Mouse (Mus musculus): Measurements from ENCODE around the gene Psrc1.

Psrc1 gene

DNA sequence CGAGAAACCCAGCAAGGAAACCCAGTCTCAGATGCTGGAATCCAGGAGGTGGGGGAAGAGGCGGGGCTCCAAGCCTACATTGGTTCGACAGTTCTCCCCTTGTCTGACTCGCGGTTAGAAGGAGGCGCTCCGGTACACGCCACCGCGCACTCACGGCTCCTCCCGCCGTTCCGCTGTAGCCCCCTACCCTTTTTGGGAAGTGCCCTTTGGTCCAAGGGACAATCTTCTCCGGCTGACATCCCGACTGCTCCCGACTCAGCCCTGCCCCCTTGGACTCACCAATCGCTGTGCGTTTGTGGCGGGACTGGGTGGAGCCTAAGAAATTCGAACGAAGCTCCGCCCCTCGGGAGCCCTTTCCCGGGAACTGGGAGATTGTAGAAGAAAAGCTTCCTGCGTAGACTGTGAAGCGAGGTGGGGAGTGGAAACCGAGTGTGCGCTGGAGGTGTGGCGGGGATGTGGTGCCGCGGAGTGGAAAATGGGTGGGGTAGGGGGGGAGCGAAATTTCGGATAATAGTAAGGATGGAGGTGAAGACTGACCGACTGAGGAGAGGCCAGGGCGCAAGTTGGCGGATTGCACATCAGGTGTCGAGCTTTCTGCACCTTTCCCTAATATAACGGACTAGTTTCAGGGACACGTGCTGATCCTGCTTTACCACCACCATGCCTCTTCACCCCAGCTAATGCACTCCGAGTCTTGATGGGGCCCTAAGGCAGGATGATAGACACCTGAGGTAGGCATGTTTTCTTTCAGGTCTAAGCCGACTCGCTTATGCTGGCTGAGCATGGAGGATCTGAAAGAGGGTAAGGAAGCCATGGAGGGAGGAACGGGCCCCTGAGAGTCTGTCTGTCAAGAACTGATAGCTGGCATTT lies at the start of gene Psrc1:
TSS of gene Psrc1 (plus strand) at position 355 of the 870 bp plus-strand sequence.
- peak; percentile 72 to 82 for DNase-seq (ENCODE audit: low spot score in 2 of 2)

DNA sequence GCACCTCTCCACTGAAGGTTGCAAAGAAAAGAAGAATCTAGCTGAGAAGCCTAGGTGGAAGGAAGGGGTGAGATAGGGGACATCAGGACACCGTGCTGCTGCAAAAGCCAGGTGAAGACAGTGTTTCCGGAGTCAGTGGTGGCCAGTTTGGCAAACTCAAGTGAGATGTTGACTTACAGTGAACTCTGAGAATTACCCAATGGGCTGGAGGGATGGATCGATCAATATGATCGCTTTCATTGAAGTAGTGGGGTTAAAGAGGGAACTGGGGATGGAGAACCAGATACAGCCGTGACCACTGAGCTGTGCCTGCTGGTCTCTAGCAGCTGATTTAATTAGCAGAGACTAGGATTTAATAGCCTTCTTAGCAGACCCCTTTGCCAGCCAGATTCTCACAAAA lies 46.8 kb upstream of the Psrc1 start:
- DNase-seq (ENCODE audit: low spot score in 2 of 2) = no peak

DNA sequence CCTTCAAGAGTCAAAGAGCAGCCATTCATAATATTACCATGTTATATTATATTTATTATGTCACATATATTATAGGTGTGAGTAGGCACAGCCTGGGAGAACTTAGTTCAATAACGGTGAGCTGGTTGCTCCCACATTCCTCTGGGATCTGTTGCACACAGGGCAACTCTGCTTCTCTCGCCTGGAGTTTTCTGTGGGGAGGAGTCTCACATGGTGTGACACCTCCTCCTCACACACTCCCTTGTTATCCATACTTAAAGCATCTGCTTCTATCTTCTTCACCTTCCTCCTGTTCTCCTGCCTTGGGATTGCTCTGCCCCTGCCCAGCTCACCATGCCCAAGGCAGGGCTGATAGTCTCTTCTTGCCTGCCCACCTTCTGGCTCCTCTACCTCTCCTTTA lies 42.6 kb upstream of the Psrc1 start:
- DNase-seq (ENCODE audit: low spot score in 2 of 2) = no peak

DNA sequence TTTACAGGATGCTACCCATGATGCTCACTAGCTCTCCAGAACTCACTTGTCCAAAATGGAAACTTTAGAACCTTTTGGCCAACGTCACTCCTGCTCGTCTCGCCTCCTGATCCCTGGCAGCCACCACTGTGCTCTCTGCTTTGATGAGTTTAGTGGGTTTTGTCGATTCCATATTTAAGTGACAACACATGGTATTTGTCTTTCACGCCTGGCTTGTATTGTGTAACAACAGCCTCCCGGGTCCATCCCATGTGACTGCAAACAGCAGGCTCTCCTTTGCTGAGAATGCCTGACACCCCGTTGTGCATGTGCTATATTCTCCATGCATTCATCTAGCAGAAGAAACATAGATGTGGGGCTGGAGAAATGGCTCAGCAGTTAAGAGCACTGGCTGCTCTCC lies 41.5 kb upstream of the Psrc1 start:
- DNase-seq (ENCODE audit: low spot score in 2 of 2) = no peak

DNA sequence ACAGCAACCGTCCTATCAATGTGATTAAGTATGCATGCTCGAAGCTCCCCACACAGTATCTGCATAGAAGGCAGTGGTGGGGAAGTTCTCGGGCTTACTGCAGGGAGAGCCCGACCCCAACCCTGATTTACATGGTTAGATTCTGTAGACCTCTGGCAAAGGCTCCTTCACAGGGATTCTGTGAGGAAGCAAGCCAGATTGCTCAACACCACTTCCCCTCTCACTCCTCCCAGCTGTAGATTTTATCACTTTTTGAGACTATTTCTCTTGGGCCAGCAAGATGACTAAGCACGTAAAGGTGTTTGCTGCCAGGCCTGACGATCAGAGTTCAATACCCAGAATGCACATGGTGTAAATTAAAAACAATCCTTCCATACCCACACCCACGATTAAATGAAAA lies 37.8 kb upstream of the Psrc1 start:
- DNase-seq (ENCODE audit: low spot score in 2 of 2) = no peak

DNA sequence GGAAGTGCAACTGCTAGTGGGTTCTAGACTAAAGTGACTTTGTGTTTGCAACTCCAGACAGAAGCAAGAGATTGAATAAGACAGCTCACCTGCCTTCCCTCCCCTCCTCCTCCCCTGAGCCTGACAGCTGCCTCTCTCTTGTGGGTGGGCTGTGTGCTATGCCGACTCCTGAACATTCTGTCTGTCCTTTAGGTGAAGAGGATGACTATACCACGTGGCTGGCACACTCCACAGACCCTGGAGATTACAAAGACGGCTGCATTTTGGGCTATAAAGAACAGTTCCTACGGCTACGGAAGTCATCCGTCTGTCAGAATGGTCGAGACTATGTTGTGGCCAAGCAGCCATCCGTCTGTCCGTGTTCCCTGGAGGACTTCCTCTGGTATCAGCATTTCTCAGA lies 35.3 kb upstream of the Psrc1 start:
- no peak for DNase-seq (ENCODE audit: low spot score in 2 of 2)

DNA sequence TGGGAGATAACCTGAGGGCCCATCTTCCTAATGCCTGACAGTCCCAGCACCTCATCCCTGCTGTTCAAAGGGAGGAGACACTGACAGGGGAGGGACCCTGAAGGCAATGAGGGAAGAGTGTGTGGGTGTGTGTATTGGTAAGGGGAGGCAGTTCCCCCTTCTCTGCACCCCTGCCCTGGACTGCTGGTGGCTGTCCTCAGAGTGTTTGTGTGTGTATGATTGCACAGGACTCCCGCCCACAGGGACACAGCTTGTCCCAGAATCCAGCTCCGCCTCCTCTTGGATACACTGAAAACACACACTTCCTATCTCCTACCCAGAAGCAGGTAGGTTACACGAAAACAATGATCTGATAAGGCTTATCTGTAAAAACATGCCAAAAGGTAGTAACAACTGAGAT lies 28.4 kb upstream of the Psrc1 start:
- DNase-seq (ENCODE audit: low spot score in 2 of 2) = no peak

DNA sequence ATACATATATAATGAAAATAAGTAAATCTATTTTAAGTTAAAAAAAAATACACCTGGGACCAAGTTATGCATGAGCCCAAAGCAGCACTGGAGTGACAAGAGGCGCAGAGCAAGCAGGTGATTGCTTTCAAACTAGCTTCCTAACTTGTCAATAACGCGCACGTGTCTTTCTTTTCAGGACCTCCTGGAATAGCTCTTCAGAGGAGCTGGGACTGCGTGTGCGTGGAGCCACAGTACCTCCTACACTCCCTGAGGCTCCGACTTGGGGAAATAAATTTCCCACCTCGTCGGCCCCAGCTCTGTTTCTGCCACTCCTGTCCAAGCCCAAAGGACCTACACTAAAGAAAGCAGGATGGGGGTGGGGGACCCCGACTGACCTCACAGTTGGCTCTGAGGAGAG lies 26.6 kb upstream of the Psrc1 start:
- DNase-seq (ENCODE audit: low spot score in 2 of 2) = no peak

DNA sequence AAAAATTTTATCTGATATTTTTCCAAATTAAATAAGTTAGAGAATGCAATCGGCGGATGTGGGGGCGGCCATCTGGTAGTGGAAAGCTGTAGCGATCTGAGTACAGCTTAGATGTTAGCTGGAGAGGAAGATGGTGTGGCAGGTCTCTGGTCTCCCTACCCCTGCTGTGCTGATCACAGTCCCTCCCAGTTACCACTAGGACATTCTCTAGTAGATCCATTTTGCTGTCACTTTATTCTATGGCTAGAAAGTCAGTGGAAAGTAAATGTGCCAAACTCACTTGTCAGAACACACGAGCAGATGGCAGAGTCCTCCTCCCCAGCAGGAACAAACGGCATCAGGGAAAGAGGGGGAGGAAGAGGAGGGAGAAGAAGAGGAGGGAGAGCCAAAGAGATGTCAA lies 25.2 kb upstream of the Psrc1 start:
- no peak for DNase-seq (ENCODE audit: low spot score in 2 of 2)

DNA sequence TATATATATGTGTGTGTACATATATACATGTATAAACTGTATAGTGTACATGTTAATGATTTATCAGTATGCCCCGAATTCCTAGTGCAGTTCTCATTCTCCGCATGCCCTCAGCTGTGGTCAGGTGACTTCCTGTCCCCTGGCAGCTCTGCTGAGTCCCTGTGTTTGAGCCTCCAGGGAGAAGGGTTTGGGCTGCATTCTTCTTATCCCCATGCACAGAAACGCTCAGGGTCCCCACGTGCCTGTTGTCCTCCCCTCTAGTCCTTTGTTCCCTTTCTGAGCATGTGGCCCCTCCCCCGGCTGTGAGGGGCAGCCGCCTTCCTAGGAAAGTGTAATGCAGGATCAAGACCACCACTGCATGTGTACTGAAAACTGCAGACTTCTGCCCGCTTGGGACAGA lies 22.7 kb upstream of the Psrc1 start:
- DNase-seq (ENCODE audit: low spot score in 2 of 2) = no peak

DNA sequence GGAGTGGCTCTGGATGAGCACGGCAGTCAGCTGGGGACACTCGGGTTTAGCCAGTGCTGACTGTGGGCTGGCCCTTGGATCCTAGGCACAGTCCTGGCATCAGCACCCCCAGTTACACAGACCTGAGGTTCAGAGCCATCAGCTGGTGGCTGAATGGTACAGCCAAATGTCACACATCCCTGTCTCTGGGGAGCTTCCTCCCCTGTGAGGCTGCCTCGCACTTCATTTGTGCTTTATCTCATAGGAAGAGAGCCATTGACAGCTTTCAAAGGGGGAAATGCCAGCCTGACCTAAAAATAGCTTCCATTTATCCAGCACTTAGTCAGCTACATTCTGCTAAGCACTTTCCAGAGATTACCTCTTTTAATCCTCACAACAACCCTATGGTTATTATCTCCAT lies 20.0 kb upstream of the Psrc1 start:
- DNase-seq (ENCODE audit: low spot score in 2 of 2) = no peak

DNA sequence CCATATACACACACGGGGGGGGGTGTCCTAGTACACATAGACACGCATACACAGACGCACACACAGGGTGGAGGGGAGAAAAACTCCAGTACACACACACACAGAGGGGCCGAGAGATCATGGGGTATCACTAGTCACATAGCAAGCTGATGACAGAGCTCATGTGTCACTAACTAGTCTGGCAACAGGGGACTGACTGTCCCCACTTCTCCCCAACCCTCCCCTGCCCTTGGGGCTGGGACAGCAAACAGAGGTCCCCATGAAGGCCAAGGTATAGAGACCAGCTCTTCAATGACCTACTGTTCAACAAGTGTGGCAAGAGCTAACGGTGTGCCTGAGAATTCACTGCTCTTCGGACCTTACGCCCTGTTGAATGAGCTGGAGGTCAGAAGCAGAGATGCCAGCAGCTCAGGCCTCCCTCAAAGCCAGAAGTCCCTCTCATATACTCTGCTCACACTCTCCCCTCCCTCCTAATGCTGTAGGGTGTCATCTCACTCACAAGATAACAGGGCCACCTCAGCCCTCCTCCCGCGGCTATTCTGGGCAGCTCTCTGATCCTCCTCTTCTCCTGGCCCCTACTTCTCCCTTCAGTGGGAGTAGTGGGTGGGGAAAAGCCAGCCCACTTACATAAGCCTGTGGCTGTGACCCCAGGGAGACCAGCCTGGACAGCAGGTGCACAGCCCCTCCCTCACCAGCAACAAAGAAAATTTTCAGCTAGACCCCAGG lies 19.2 kb upstream of the Psrc1 start, which contains the start of gene Mybphl:
TSS of gene Mybphl (plus strand) at position 642 of the 726 bp plus-strand sequence.
- DNase-seq (ENCODE audit: low spot score in 2 of 2) = no peak

DNA sequence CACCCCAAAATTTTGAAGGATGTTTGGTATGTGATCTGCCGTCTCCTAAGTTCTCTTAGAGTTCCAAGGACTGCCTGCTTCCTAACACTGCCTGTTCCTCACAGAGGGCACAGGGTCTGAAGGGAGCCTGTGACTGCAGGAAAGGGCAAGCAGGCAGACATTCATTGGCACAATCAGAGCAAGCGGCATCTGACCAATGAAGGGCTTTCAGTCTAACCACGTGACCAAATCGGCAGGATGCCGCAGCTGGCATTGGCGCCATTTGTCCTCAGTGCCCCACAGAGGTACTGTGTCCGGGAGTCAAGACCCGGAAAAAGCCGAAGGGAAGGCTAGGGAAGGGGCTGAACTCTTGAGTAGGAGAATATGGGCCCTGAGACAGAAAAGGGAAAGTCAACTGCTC lies 16.5 kb upstream of the Psrc1 start:
- DNase-seq (ENCODE audit: low spot score in 2 of 2) = no peak

DNA sequence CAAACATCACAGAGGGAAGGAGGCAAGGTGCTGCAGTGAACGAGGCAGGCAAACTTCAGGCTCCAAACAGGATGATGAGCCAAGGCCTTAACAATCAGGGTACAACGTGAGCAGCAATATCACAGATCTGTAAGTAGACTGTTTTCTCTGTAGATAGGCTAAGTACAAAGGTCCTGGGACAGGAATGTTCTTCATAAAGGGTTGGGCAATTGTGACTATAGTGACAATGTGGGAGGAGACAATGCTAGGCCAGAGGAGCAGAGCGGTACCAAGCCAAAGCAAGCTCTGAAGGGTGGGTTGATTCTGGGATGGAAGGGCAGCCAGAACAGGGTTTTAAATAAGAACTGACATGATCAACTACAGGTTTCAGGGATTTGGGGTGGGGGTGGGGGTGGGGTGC lies 15.8 kb upstream of the Psrc1 start:
- no peak for DNase-seq (ENCODE audit: low spot score in 2 of 2)

DNA sequence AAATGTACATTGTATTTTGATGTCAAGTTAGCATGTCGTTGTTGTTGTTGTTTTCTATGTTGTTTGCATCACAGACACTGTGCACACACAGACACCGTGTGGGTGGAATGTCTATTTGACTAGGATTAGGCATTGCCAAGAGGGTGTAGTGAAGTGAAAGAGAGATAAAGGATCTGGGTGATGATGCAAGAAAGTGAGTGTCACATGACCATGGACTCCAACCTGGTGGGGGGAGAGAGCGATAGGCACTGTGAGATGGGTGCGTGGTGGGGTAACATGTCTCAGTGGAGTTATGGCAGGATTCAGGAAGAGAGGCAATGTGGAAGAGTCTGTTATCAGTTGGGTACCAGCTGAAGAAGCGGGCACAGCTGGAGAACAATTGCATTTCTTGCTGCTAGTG lies 14.9 kb upstream of the Psrc1 start:
- no peak for DNase-seq (ENCODE audit: low spot score in 2 of 2)

DNA sequence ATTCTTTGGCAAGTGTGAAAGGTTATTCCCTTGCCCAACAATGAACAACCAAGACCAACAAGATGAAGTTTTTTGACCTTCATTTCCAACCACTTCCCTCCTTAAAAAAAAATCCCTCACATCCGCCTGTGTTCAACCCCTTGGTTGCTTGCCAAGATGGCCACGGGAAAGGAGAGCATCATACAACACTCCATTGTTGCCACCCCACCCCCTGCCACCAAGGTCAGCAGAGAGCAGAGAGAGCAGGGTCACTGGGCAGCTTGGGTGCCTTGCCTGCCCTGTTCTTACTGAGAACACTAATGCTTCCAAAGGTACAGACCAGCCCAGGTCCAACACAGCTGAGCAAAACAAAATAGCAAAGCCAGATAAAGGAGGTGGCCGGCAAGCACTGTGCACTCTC lies 11.4 kb upstream of the Psrc1 start:
- no peak for DNase-seq (ENCODE audit: low spot score in 2 of 2)

DNA sequence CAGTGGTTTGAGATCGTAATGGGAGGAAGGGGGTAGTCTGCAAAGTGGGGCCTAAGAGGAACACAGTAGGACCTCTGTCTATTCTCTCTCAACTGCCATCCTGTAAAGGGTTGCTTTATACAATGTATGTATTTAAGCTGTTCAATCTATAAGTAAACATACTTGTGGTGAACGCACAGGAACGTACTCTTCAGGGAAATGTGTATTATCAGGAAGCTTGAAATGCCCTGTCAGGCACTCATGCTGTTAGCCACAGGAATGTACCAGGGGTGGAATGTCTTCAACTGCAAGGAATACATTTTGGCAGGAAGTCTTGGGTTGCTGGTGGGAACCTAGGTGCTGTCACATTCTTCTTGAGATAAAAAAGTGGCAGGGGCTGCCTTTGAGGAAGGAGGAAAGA lies 10.9 kb upstream of the Psrc1 start:
- DNase-seq (ENCODE audit: low spot score in 2 of 2) = no peak

DNA sequence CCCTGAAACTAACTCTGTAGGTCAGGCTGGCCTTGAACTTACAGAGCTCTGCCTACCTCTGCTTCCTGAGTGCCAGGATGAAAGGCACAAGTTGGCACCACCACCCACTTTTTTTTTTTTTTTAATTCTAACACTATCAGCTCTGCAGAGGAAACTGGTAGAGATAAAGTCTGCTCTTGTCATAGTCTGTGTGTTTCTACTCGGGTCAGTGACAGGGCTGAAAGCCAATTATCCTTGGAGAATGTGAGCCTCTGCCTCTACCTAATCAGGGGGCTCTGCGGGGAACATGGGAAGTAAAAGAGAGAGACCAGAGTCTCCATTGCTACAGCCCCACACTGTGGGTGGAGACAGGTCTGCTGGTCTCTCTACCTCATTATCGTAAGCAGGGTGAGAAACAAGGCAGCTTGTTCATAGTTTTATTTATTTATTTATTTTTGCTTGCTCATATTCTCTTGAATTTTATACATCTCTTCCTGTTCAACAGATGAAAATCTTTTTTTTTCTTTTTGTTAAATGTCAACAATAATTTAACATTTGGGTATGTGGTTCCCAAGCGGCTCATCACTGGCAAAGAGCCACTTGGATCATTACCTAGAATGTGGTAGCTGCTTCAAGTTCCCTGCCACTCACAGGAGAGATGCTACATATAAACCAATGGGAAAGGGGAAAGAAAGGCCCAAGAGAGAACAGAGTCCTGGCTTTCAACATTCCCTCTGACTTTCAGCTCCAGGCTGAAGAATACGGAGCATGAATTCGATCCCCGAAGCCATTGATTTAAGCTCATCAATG lies 4.6 kb upstream of the Psrc1 start:
- DNase-seq (ENCODE audit: low spot score in 2 of 2) = no peak

DNA sequence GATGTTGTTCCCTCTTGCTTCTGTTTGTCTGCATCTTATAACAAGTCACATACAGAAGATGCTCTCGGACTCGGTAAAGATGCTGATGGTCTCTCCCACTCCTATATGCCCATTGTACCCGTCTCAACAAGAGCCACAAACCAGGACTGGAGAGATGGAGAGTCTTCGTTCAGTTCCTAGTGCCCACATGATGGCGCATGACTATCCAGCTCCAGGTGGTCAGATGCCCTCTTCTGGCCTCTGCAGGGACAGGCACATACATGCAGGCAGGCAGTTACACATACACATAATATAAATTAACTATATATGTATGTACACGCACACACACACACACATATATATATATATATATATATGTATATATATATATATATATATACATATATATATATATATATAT lies 2.9 kb upstream of the Psrc1 start:
- no peak for DNase-seq (ENCODE audit: low spot score in 2 of 2)

DNA sequence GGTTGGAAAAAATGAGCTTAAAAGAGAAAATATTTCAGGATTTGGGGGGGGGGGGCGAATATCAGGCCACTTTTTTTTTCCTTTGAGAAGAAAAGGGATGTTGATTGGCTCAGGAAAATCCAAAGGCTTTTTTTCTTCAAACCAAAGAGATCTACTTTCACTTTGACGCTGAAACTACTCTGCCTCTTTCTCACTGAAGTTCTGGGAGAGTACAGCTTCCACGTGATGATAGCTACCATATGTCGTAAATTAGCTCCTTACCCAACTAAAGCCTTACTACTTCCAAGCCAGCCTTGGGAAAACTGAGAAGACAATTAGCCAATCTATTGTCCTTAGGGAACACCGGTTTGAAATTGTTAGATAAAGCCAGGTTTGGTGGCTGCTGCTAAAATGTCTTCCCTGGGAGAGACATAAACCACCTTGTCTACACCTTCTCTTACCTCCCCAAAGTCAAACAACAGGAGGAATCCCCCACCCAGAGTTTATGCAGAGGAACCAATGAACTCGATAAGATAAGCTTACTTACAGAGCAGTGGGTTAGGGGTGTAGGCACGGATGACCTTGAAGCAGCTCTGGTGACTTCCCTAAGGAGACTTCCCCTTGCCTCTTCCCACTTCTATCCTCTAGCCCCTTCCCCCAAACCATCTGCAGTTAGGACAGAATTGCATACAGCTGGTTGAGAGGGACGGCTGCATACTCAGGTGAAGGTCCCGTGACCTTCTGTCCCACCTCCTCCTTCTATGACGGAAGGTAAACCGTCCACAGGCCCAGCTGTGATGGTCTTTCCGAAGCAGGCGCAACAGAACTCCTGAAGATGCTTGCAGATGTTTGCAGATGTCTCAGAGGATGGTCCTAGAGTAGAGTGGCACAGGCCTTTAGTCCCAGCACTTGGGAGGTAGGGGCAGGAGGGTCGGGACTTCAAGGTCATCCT lies 1.4 kb upstream of the Psrc1 start:
- DNase-seq (ENCODE audit: low spot score in 2 of 2) = no peak

DNA sequence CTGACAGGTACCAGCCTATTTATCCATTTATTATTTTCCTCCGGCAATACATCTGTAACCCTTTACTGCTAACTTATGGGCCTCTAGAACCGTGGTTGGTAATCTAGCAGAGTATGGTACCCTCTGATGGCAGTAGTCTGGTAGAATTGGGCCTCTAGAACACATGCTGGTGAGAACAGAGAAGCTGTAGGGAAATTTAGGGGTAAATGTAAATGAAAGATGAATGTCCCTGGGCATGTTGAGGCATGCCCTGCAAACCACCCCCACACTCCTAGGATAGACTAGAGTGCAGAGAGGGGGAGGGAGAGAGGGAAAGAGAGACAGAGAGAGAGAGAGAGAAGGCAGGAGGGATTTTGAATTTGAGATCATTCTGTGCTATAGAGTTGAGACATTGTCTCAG lies 786 bp downstream of the Psrc1 start:
- no peak for DNase-seq (ENCODE audit: low spot score in 2 of 2)
